Mouse (Mus musculus) ES-E14 (cell line): ENCODE measurements around the gene Smarcc1. TPM values are rescaled to one million over a fixed set of nuclear protein-coding genes. Genes with fewer than 3 reads are reported as not detected.
A peak's percentile ranks its signal among the peaks of the same experiment; 100 is the strongest.

ENCODE experiments used
- DNase-seq: peaks from one replicate; pipeline ENCODE4 v3.0.0-alpha.2; 2013; ENCODE audit warnings: low read depth, low spot score
- H3K27ac ChIP-seq: 2 replicates; pipeline ENCODE4 v1.5.1; 2012; ENCODE audit warnings: low read depth, mild to moderate bottlenecking, low read length, moderate library complexity, mixed read lengths; ENCODE audit not compliant: poor library complexity, insufficient read depth, severe bottlenecking
- H3K36me3 ChIP-seq: 2 replicates; pipeline ENCODE4 v1.6.1; 2012; ENCODE audit warnings: mild to moderate bottlenecking, low read length, moderate library complexity, mixed read lengths; ENCODE audit not compliant: control insufficient read depth, poor library complexity, insufficient read depth, severe bottlenecking
- H3K4me1 ChIP-seq, 2 experiments: fragments of 150-350 bp in 1 of 2; sonication (generic) in 1 of 2; 2 replicates each; pipeline ENCODE4 v1.6.1; 2012; ENCODE audit warnings: low read length in 2 of 2, mild to moderate bottlenecking in 1 of 2, mixed read lengths in 1 of 2; ENCODE audit not compliant: control insufficient read depth in 2 of 2, insufficient read depth in 2 of 2, poor library complexity in 1 of 2
- H3K4me3 ChIP-seq, 2 experiments: fragments of 150-350 bp in 1 of 2; sonication (generic) in 1 of 2; 2 replicates each; pipeline ENCODE4 v1.5.1; 2012; ENCODE audit warnings: low read length in 2 of 2, low read depth in 1 of 2, mild to moderate bottlenecking in 1 of 2, mixed read lengths in 1 of 2; ENCODE audit not compliant: insufficient read depth in 1 of 2, poor library complexity in 1 of 2, severe bottlenecking in 1 of 2
- H3K9ac ChIP-seq: 2 replicates; pipeline ENCODE4 v1.6.1; 2012; ENCODE audit warnings: low read depth, mild to moderate bottlenecking, low read length, mixed read lengths; ENCODE audit not compliant: poor library complexity, insufficient read depth, severe bottlenecking
- H3K9me3 ChIP-seq: fragments of 150-350 bp; sonication (generic); 2 replicates; pipeline ENCODE4 v1.6.1; 2012; ENCODE audit warnings: low read depth, mild to moderate bottlenecking, low read length; ENCODE audit not compliant: control insufficient read depth, insufficient read depth
- CHD2 ChIP-seq: IDR thresholded peaks from 2 replicates; pipeline ENCODE4 v1.6.1; 2014; ENCODE audit warnings: mild to moderate bottlenecking, low read depth, low read length, inconsistent platforms
- HCFC1 ChIP-seq: IDR thresholded peaks from 2 replicates; pipeline ENCODE4 v1.6.1; 2012; ENCODE audit warnings: low read length, inconsistent platforms, borderline replicate concordance; ENCODE audit not compliant: insufficient read depth
- MAFK ChIP-seq: IDR thresholded peaks from 2 replicates; pipeline ENCODE4 v1.6.1; 2014; ENCODE audit warnings: mild to moderate bottlenecking, low read depth, low read length, inconsistent platforms; ENCODE audit not compliant: insufficient read depth
- ZC3H11A ChIP-seq: IDR thresholded peaks from 2 replicates; pipeline ENCODE4 v1.6.1; 2012; ENCODE audit warnings: low read depth, mild to moderate bottlenecking, inconsistent platforms, low read length, borderline replicate concordance
- ZNF384 ChIP-seq: IDR thresholded peaks from 2 replicates; pipeline ENCODE4 v1.6.1; 2012; ENCODE audit warnings: low read depth, low read length, inconsistent platforms
- in situ Hi-C, 2 experiments: fragments of 600-800 bp; cut with MboI; formaldehyde crosslinking; loops; one replicate each; pipeline ENCODE4 v1.15.1; 2025; ENCODE audit warnings: low sequenced_read_pairs in 2 of 2, inconsistent platforms in 1 of 2; ENCODE audit not compliant: unreplicated experiment in 2 of 2
- total RNA-seq: library from RNA; depleted of rRNA; stranded (reverse); fragments of 300-350 nt; gene quantifications from 2 replicates; pipeline ENCODE4 v1.2.3, GENCODE M21; 2012

The Smarcc1 gene
- total RNA-seq, 1 experiment, result 64.3 TPM

DNA sequence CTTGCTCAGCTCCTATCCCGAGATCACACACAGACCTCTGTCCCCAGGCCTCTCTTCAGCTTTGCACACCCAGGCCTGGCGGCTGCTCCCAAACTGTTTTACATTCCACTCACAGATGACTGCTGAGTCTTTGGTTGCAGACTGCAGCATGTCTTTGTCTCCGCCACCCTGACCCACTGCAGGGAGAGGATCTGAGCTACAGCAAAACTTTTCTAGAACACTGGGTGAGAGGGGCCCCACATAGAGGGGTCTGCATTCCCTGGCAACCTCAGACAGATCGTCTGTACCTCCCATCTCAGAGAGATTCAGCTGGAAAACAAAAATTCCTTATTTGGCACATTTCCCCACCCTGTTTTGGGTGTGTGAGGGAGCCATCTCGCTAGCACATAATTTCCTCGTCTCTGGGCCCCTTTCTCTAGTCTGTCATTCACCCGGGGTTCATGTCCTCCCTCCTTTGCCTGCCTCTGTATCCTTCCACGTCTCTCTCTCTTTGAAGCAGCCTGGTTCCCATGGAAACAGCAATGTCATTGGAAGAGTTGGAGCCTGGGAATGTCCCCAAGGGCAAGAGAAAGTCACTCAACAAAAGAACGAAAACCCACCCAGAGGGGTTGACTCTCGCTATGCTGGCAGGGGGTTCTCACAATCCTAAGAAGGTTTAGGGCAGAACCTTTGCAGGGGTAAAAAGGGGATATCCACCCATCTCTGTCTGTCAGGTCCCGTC is 132.5 kb downstream of the Smarcc1 start:
- TF ChIP-seq ZNF384, result no peak
- TF ChIP-seq MAFK, result no peak
- TF ChIP-seq ZC3H11A, result no peak
- TF ChIP-seq HCFC1, result no peak
- no peak for TF ChIP-seq CHD2
- Histone ChIP-seq H3K4me1 (peaks cover 4 to 27% of the 10 kb centered on the region in 2 experiments), H3K36me3 (no peaks in the 10 kb centered on the region), H3K4me3 (peak overlapping the region in 1 of 2 experiments; percentile 22; a peak in 2 of 4 replicates), H3K9ac (peak overlapping the region; percentile 18; the same call in 1 of the 2 replicates), H3K27ac (peak overlapping the region; percentile 80), H3K9me3 (no peaks in the 10 kb centered on the region)
- peak; percentile 85 for DNase-seq
- in situ Hi-C loops, result no loop called here

DNA sequence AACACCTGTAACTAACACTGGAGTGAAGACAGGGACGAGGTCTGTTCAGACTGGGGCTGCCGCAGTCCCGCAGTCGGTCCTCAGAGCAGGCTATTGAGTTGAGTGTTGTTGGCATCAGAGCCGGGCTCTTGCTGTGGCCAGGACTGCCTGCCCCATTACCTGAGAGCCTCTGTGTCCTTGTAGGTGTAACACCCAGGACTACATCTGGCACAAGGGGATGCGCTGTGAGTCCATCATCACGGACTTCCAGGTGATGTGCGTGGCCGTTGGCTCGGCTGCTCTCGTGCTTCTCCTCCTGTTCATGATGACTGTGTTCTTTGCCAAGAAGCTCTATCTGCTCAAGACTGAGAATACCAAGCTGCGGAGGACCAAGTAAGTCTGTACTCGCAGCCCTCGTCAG is 133.3 kb downstream of the Smarcc1 start:
- Histone ChIP-seq H3K36me3 (no peaks in the 10 kb centered on the region), H3K9ac (peak overlapping the region; percentile 14; the same call in 1 of the 2 replicates), H3K4me3 (no peak overlapping the region; a peak in 1 of 4 replicates), H3K27ac (no peak overlapping the region; the same call in 1 of the 2 replicates), H3K4me1 (peaks cover 4 to 27% of the 10 kb centered on the region in 2 experiments), H3K9me3 (no peaks in the 10 kb centered on the region)
- in situ Hi-C loops, result no loop called here
- DNase-seq, result no peak
- TF ChIP-seq CHD2 (no peak), ZC3H11A (no peak), HCFC1 (no peak), MAFK (no peak), ZNF384 (no peak)

DNA sequence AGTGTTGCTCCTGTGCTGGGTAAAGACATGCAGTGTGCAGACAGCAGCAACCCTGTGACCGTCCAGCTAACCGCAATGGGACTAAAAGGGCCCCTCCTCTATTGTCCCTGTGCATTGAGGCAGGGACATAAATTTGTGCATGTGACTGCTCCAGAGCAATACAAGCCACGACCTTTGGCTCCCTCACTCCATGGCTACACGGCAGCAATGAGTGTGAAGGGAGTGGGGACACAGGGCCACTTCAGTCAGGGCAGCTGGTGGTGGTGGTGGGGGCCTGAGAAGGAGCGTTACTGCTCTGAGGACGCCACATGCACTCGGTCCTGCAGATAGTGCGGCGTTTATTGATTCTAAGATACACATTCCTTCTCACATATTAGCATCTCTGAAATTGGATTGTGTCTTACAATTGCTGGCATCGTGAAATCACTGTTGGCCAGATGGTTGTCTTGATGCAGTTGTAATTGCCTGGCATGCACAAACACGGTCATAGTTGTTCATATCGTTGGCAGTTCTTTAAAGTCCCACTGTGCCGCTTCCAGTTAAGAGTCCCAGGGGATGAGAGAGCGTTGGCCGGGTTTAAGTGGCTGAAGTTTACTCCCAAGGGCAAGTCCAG is 138.0 kb downstream of the Smarcc1 start:
- TF ChIP-seq HCFC1, result no peak
- no peak for TF ChIP-seq MAFK
- no peak for TF ChIP-seq ZC3H11A
- TF ChIP-seq CHD2, result no peak
- TF ChIP-seq ZNF384, result no peak
- Histone ChIP-seq H3K36me3 (no peaks in the 10 kb centered on the region), H3K9ac (no peak overlapping the region), H3K9me3 (no peaks in the 10 kb centered on the region), H3K27ac (no peak overlapping the region), H3K4me3 (no peak overlapping the region), H3K4me1 (peaks cover 0 to 5% of the 10 kb centered on the region in 2 experiments; a peak in 2 of 4 replicates)
- DNase-seq, result no peak
- in situ Hi-C loops, result no loop called here

DNA sequence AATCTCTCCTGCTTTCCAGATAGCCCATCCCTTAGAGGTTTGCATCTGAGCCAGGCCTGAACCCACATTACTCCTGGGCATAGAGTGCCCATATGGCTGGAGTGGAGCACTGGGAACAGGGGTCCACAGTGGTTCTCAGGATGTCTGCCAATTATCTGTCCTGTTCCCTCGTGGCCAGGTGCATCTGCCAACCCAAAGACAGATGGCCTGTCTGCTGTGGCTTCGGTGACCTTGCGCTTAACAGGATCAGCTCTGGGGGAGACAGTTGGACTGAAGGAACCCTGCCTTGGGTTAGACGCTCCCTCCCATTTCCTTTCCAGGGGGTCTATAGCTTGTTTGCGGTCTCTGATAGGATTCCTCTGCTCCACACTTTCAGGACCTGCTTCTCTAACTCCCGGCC is 141.1 kb downstream of the Smarcc1 start:
- in situ Hi-C loops, result no loop called here
- TF ChIP-seq MAFK (no peak), ZNF384 (no peak), CHD2 (no peak), ZC3H11A (no peak), HCFC1 (no peak)
- H3K27ac ChIP-seq, result no peak overlapping the region
- no peaks in the 10 kb centered on the region for H3K36me3 ChIP-seq
- no peaks in the 10 kb centered on the region for H3K9me3 ChIP-seq
- no peak overlapping the region for H3K9ac ChIP-seq
- no peak for DNase-seq
- H3K4me3 ChIP-seq, result no peak overlapping the region
- H3K4me1 ChIP-seq, result no peaks in the 10 kb centered on the region
